Mouse (Mus musculus) layer of hippocampus, adult 2 months (tissue): ENCODE measurements at regions not wholly inside any gene's neighbourhood (a gene's known extent, or its start where the extent isn't known, plus 50 kb on each side); places are given as distances from the start of the nearest gene placed in this dataset.

Experiments used
- DNase-seq, 2 experiments: peaks; one replicate each; pipeline ENCODE4 v3.0.0; 2022; ENCODE audit warnings: low spot score in 2 of 2
- H3K27ac ChIP-seq: fragments of 200-600 bp; 2 replicates; pipeline ENCODE4 v1.8.1; 2022
- H3K4me3 ChIP-seq: fragments of 200-600 bp; 2 replicates; pipeline ENCODE4 v1.8.1; 2022; ENCODE audit warnings: mild to moderate bottlenecking
- CTCF ChIP-seq: fragments of 200-600 bp; conservative IDR thresholded peaks from 2 replicates; pipeline ENCODE4 v1.8.1; 2022; ENCODE audit warnings: antibody characterized with exemption, mild to moderate bottlenecking, moderate library complexity

GRCm38 (mm10) chr4:12570689-12571088 lies 398.9 kb upstream of the Fam92a start:
- Histone ChIP-seq H3K4me3 (no peak overlapping the region), H3K27ac (no peak overlapping the region)
- DNase-seq, result peak in 1 of 2 experiments; percentile 7
- no peak for TF ChIP-seq CTCF

GRCm38 (mm10) chr4:12567643-12568042 lies 395.8 kb upstream of the Fam92a start:
- Histone ChIP-seq H3K27ac (no peak overlapping the region), H3K4me3 (no peak overlapping the region)
- DNase-seq, result no peak
- TF ChIP-seq CTCF, result no peak

GRCm38 (mm10) chr4:12563016-12563415 lies 391.2 kb upstream of the Fam92a start:
- Histone ChIP-seq H3K27ac (no peak overlapping the region), H3K4me3 (no peak overlapping the region)
- DNase-seq, result no peak
- no peak for TF ChIP-seq CTCF

- no peak for TF ChIP-seq CTCF
- H3K4me3 ChIP-seq, result no peak overlapping the region
- H3K27ac ChIP-seq, result no peak overlapping the region
- DNase-seq, result no peak
Measured at GRCm38 (mm10) chr4:12560546-12560945, 388.7 kb upstream of the Fam92a start.

- no peak for TF ChIP-seq CTCF
- Histone ChIP-seq H3K27ac (no peak overlapping the region), H3K4me3 (no peak overlapping the region)
- DNase-seq, result no peak
Measured at GRCm38 (mm10) chr4:12560015-12560414, 388.2 kb upstream of the Fam92a start.

- H3K4me3 ChIP-seq, result no peak overlapping the region
- no peak for DNase-seq
- TF ChIP-seq CTCF, result no peak
- no peak overlapping the region for H3K27ac ChIP-seq
Measured at GRCm38 (mm10) chr4:12557105-12557504, 385.3 kb upstream of the Fam92a start.

- no peak for TF ChIP-seq CTCF
- H3K4me3 ChIP-seq, result no peak overlapping the region
- H3K27ac ChIP-seq, result no peak overlapping the region
- no peak for DNase-seq
Measured at GRCm38 (mm10) chr4:12549265-12549664, 377.4 kb upstream of the Fam92a start.

- no peak for DNase-seq
- Histone ChIP-seq H3K27ac (no peak overlapping the region), H3K4me3 (no peak overlapping the region)
- no peak for TF ChIP-seq CTCF
Measured at GRCm38 (mm10) chr4:12543906-12544305, 372.1 kb upstream of the Fam92a start.

GRCm38 (mm10) chr4:12541508-12541907 lies 369.7 kb upstream of the Fam92a start:
- Histone ChIP-seq H3K27ac (no peak overlapping the region), H3K4me3 (no peak overlapping the region)
- TF ChIP-seq CTCF, result no peak
- DNase-seq, result no peak

- peak; percentile 36; the same call in 1 of the 2 replicates for TF ChIP-seq CTCF
- peak overlapping the region; percentile 30 for H3K4me3 ChIP-seq
- DNase-seq, result peak in 1 of 2 experiments; percentile 6
- no peak overlapping the region for H3K27ac ChIP-seq
Measured at GRCm38 (mm10) chr4:12539184-12539791, 367.5 kb upstream of the Fam92a start.

GRCm38 (mm10) chr4:12538694-12539121 lies 366.9 kb upstream of the Fam92a start:
- peak; percentile 93 for TF ChIP-seq CTCF
- H3K4me3 ChIP-seq, result peak overlapping the region; percentile 30
- peak; percentile 58 to 67 for DNase-seq
- H3K27ac ChIP-seq, result no peak overlapping the region

- H3K4me3 ChIP-seq, result no peak overlapping the region
- no peak overlapping the region for H3K27ac ChIP-seq
- TF ChIP-seq CTCF, result no peak
- DNase-seq, result no peak
Measured at GRCm38 (mm10) chr4:12538043-12538442, 366.2 kb upstream of the Fam92a start.

- no peak for TF ChIP-seq CTCF
- no peak overlapping the region for H3K4me3 ChIP-seq
- H3K27ac ChIP-seq, result no peak overlapping the region
- no peak for DNase-seq
Measured at GRCm38 (mm10) chr4:12534151-12534550, 362.3 kb upstream of the Fam92a start.

GRCm38 (mm10) chr4:12532961-12533360 lies 361.1 kb upstream of the Fam92a start:
- Histone ChIP-seq H3K4me3 (no peak overlapping the region), H3K27ac (no peak overlapping the region)
- no peak for TF ChIP-seq CTCF
- no peak for DNase-seq

- no peak for DNase-seq
- TF ChIP-seq CTCF, result no peak
- Histone ChIP-seq H3K4me3 (no peak overlapping the region), H3K27ac (no peak overlapping the region)
Measured at GRCm38 (mm10) chr4:12522358-12522757, 350.5 kb upstream of the Fam92a start.
